Mouse (Mus musculus) 3T3-L1 (cell line): Measurements from ENCODE around the gene Sdcbp2.

Source experiments
- DNase-seq: peaks from one replicate; pipeline ENCODE4 v3.0.0-alpha.2; 2015; ENCODE audit warnings: low read depth, low spot score

The Sdcbp2 gene

GRCm38 (mm10) chr2:151571873-151572700 is at the start of gene Sdcbp2:
Sdcbp2 (plus strand) TSS chr2:151572622.
- peak; percentile 28 for DNase-seq

DNA sequence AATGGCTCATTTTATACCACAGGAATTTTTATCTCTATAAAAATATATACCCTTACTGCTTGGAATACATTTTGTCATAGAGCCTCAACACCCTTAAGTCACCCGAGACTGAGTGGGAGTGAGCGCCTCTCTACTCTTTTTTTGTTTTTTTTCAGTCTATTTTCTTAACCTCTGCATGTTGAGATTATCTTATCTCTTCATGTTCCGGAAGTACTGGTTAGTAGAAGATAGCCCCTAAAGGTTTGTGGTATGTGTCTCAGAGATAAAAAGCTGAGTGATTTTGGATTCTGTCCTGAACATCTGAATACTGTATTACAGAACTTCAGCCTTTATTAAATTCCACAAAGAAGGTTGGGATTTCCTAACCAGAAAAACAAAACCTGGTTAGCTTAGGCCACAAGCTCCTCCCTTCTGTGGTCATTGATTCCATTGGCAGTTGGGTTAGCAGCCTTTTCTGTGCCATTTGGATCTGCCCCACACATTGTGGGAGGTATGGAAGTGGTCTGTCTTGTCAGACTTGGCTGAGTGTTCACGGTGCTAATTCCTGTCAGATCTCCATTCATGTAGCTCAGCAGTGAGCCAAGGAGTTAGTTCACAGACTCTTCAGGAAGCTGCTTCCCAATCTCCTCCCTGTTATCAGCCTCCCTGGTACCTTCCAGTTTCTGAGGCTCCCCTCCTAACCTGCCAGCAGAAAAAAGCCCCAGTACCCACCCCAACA is 47.9 kb upstream of the Sdcbp2 start:
- peak; percentile 55 for DNase-seq

DNA sequence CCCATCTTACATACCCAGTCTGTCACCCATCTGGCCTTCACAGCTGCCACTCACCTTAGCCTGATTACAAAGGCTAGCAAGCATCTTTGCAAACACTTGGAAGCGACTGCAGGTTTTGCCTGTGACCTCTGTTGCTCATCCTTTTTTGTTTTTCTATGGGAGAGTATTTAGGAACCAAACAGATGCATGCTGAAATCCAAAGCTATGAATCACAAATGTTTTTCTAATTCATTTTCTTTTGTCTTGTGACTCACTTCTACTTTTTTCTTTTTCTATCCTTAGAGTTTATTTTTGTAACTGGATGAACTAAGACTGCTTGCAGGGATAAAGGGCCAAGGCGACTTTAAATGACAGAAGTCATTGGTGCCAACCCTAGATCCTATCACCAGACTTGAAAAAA is 46.9 kb upstream of the Sdcbp2 start:
- DNase-seq, result peak; percentile 79

DNA sequence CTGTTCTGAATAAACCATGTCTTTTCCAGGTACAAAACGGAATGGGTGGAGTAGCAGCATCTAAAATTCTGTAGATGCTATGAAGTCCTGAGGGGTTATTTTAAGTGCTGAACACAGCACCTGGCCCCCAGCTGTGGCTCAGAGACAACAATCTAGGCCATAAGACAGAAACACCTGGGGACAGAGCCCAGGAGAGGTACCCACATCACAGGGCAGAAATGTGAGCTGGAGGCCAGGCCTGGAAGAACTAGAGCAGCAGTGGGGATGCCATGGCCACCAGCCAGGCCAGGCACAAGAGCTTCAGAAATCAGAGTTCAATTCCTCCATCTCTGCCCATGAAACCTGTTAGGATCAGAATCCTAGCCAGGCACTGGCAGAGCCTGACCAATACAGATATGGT is 44.4 kb upstream of the Sdcbp2 start:
- DNase-seq, result no peak

DNA sequence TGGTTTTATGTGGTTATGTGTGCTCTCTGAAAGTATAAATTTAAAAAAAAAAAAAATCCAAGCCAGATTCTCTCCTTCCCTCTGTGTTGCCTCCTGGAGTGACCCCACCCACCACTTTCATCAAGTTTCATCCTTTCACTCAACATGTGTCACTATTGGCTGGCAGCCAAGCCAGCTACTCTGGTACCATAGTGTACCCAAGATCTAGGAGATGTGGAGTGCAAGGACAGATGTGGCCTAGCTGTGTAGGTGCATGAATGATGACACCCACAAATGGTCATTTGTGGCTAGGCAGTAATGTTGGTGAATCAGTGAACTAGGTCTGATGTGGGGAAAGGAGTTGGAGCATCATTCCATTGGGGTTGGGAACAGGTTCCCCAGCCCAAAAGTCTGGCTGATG is 43.3 kb upstream of the Sdcbp2 start:
- DNase-seq, result peak; percentile 64

DNA sequence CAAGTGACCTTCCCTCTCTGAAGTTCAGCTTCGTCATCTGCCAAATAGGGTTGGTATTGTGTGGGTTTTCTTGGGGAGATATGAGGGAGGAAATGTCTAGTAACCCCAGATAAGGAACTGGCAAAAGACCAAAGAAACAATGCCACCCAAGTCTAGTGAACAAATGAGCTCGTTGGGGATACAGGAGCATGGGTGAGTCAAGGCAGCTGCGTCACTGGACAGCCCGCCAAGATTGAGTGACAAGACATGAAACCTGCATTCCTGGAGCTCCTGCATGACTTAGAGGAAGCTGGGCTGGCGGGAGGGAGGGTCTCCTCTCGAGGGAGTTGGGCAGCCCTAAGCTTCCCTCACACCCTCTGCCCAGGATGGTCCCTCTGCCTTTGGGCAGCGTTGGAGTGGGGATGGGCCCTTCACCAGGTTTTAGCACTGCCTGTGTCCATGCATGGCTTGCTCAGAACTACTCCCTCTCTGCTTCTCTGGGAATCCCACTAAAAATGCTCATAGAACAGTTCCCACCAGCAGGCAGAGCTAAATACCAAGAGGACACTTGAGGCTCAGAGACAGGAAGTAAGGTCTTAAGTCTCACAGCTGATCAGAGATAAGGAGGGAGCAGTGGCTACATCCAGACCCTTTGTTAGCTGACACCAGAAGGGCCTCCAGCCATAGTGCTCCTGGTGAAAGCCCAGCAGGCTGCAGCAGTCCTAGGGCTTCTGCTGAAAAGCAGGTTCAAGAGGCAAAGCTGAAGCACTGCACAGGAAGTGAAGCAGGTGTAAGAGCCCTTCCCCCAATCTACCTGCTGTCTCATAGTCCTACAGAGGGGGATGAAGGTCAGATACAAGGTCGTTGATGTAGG is 41.8 kb upstream of the Sdcbp2 start:
- DNase-seq, result peak; percentile 22

DNA sequence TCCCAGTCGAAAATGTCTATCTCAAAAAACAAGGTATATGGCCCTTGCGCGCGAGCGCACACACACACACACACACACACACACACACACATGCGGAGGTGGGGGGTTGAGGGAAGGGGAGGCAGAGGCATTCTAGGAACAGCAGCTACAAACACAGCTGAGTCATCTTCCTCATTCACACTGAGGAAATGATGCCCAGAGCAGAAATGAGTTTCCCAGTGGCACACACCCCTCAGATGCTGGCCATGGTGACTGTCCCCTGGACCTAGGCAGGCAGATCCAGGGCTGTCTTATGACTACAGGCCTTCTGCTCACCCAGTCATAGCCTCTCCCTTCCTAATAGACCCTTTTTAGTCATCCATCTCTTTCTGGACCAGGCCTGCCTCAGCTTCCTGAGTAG is 38.8 kb upstream of the Sdcbp2 start:
- DNase-seq, result peak; percentile 54

DNA sequence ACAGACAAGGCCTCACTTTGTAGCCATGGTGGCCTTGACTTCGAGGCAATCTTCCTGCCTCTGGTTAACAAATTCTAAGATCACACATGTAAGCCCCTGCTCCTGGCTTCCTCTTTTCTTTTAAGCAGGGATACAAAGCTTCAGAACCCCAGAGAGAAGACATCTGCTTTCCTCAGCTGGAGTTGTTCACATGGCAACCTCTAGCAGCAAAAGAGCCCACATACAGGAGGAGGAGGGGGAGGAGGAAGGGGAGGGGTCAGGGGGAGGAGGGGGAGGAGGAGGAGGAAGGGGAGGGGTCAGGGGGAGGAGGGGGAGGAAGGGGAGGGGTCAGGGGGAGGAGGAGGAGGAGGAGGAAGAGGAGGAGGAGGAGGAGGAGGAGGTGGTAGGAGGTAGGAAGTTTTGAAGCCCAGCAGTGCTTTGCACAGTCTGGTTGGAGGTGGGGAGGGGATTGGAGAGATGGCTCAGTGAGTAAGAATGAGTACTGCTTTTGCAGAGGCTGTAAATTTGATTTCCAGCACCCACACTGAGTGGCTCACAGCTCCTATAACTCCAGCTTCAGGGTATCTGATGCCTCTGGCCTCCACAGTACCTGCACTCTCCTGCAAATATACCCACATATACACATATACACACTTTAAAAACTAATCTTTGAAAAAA is 36.3 kb upstream of the Sdcbp2 start:
- peak; percentile 24 for DNase-seq

- peak; percentile 98 for DNase-seq
Observed at GRCm38 (mm10) chr2:151536618-151536974, 35.8 kb upstream of the Sdcbp2 start.

GRCm38 (mm10) chr2:151538646-151539045 is 33.8 kb upstream of the Sdcbp2 start:
- no peak for DNase-seq

GRCm38 (mm10) chr2:151542323-151543062 is 29.9 kb upstream of the Sdcbp2 start, which contains the start of gene Fkbp1a:
Fkbp1a (plus strand) TSS chr2:151542483.
- peak; percentile 97 for DNase-seq

GRCm38 (mm10) chr2:151543063-151543895 is 29.1 kb upstream of the Sdcbp2 start:
- DNase-seq, result peak; percentile 77

GRCm38 (mm10) chr2:151544673-151545072 is 27.7 kb upstream of the Sdcbp2 start:
- no peak for DNase-seq

DNA sequence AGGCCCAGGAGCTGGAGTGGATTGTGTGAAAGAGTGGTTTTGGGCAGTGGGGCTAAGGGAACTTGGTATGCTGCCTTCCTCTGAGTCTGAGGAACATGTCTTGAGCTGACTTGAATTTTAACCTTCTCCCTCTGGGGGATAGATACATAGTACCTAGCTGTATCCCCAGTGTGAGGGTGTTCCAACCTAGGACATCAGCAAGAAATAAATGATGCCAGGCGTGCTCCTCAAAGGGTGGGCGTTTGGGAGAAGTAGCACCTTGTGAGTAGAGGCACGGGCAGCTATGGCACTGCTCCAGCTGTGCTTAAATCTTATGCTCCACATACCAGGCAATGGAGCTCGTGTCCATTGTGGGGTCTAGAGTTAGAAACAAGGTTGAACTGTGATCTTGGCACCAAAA is 25.9 kb upstream of the Sdcbp2 start:
- DNase-seq, result no peak

GRCm38 (mm10) chr2:151549615-151550121 is 22.8 kb upstream of the Sdcbp2 start:
- DNase-seq, result no peak

DNA sequence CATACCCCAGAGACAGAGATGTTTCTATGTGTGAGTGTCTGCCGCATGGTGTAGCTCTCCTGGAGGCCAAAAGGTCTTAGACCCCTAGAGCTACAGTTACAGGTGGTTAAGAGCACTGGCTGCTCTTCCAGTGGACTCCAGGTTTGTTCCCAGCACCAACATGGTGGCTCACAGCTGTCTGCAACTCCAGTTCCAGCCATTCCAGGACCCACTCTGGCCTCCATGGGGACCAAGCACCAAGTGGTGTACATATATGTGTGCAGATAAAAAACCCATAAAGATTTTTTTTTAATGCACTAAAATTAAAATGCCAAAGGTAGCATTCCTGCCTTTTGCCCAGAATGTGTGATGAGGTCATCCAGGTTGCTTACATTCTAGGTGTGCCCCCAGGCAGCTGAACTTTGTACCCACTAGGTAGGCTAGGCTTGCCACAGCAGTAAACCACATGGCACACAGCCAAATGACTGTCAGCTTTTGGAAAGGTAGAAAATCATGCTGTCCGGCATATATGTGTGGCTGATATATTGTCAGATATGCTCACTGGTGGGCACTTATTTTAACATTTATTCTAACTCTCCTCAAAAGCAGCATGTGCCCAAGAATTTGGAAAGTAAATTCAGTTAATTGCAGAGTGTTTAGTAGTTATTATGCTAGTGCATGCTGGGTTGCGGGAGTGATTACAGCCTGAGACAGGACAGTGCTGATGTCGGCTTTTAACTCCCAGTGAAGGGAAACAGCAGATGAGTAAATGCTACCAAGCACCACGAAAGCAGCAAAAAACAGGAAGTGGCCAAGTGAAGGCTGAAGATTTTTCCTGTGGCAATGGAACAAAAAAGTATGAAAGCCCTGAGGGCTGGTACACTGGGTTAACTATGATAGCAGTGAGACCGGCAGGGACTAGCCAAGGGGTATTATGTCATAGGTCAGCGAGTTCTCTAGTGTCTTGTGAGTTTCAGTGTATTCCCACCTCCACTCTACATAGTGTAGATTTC is 9.2 kb upstream of the Sdcbp2 start:
- DNase-seq, result peak; percentile 54

DNA sequence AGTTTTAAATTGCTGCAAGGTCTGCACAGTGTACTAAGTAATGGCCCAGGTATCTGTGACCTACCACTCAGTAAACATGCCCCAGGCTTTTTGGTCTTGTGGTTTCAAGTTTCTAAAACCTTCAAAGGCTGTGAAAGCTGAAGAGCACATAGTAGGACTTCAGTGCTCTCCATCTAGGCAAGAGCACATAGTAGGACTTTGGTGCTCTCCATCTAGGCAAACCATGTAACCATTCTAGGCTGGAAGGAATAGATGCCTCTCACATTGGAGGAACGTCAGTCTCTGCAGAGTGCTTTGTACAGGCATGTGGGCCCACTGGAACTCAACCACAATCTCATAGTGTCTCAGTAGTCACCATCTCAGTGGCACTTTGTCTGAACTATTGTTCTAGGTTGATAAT is 8.4 kb upstream of the Sdcbp2 start:
- DNase-seq, result peak; percentile 25

- peak; percentile 88 for DNase-seq
Observed at GRCm38 (mm10) chr2:151564986-151565385, 7.4 kb upstream of the Sdcbp2 start.
